Comparison of ENCODE assay signal across 8 mouse cellular contexts in genomic region chr16:10540763-10541597, GRCm38 (mm10). TPM values are rescaled to one million over a fixed set of nuclear protein-coding genes. Genes with fewer than 3 reads are reported as not detected.
A peak's percentile ranks its signal among the peaks of the same experiment; 100 is the strongest.
DNase-seq lines count a peak whose midpoint lies in the region; ATAC-seq and TF ChIP-seq lines count a peak whose summit lies in the region.

No protein-coding gene starts in this region.

- no peaks in the 10 kb centered on the region for H3K36me3 ChIP-seq in spleen, adult 2 months (ENCODE audit: control insufficient read depth, insufficient read depth, low read length)
- no peaks in the 10 kb centered on the region; the same call in 1 of the 2 replicates for H3K36me3 ChIP-seq in limb, embryonic 15.5 days
- no peaks in the 10 kb centered on the region for H3K36me3 ChIP-seq in stomach, postnatal 0 days (ENCODE audit: control insufficient read depth, insufficient read depth, low read length)

- H3K9me3 ChIP-seq in limb, embryonic 15.5 days: no peaks in the 10 kb centered on the region
- H3K9me3 ChIP-seq in stomach, postnatal 0 days (ENCODE audit: control insufficient read depth, low read length): no peaks in the 10 kb centered on the region

- H3K4me1 ChIP-seq in spleen, adult 2 months (ENCODE audit: control insufficient read depth, insufficient read depth, insufficient read length): peaks cover 11% of the 10 kb centered on the region; the same call in 1 of the 2 replicates
- H3K4me1 ChIP-seq in limb, embryonic 15.5 days: peaks cover 44% of the 10 kb centered on the region
- H3K4me1 ChIP-seq in stomach, postnatal 0 days (replicated peaks; ENCODE audit: control insufficient read depth, insufficient read depth): peaks cover 12% of the 10 kb centered on the region

- TF ChIP-seq EP300 in stomach, postnatal 0 days (optimal IDR thresholded peaks at IDR 0.05): no peak

- DNase-seq in cerebellum, adult 9-11 months: peak; percentile 66
- no peak for DNase-seq in cerebellum, postnatal 14 days
- no peak for DNase-seq in spleen, adult 2 months (ENCODE audit: low read depth in 1 of 2, low spot score in 2 of 2)
- DNase-seq in spleen, adult 18-20 months: no peak
- DNase-seq in stomach, postnatal 0 days (ENCODE audit: low spot score): peak; percentile 26
- DNase-seq in T-cell, adult 2 months (ENCODE audit: low spot score): no peak
- DNase-seq in spleen, adult 12 weeks (ENCODE audit: low spot score): no peak

- 67% methylated on average over 16 of the region's 16 CpGs for WGBS in spleen, adult 2 months
- WGBS in limb, embryonic 15.5 days: 65% methylated on average over 16 of the region's 16 CpGs
- 49% methylated on average over 16 of the region's 16 CpGs for WGBS in stomach, postnatal 0 days

- H3K4me2 ChIP-seq in limb, embryonic 15.5 days: peak overlapping the region; percentile 91
- H3K4me2 ChIP-seq in stomach, postnatal 0 days (replicated peaks; ENCODE audit: low read depth): peak overlapping the region; percentile 99

- TF ChIP-seq POLR2A in spleen, adult 2 months (IDR thresholded peaks at IDR 0.05; ENCODE audit: low read depth, low read length): no peak

- H3K27me3 ChIP-seq in spleen, adult 2 months (ENCODE audit: control insufficient read depth, insufficient read depth, low read length): no peaks in the 10 kb centered on the region
- no peaks in the 10 kb centered on the region for H3K27me3 ChIP-seq in limb, embryonic 15.5 days
- no peaks in the 10 kb centered on the region for H3K27me3 ChIP-seq in stomach, postnatal 0 days (ENCODE audit: control insufficient read depth, insufficient read depth, low read length)

- H3K27ac ChIP-seq in spleen, adult 2 months (ENCODE audit: insufficient read depth, low read length): no peak overlapping the region
- no peak overlapping the region for H3K27ac ChIP-seq in limb, embryonic 15.5 days
- H3K27ac ChIP-seq in stomach, postnatal 0 days (replicated peaks): peak overlapping the region; percentile 86; the same call in 1 of the 2 replicates

- no peak for ATAC-seq in limb, embryonic 15.5 days (ENCODE audit: insufficient number of reproducible peaks, low FRiP score, low TSS enrichment, low read depth)
- ATAC-seq in stomach, postnatal 0 days (ENCODE audit: low FRiP score, low TSS enrichment): no peak

- no peak for TF ChIP-seq CTCF in spleen, adult 2 months (IDR thresholded peaks at IDR 0.05; ENCODE audit: extremely low read depth, insufficient read depth, insufficient read length, insufficient replicate concordance)
- no peak; the same call in 1 of the 2 replicates for TF ChIP-seq CTCF in stomach, postnatal 0 days (IDR thresholded peaks at IDR 0.05; ENCODE audit: low read depth)

- H3K9ac ChIP-seq in limb, embryonic 15.5 days: peak overlapping the region; percentile 21; the same call in 1 of the 2 replicates
- H3K9ac ChIP-seq in stomach, postnatal 0 days (ENCODE audit: low read length): peak overlapping the region; percentile 88

- H3K4me3 ChIP-seq in spleen, adult 2 months (ENCODE audit: extremely low read depth, insufficient read depth, insufficient read length): peak overlapping the region; percentile 73
- H3K4me3 ChIP-seq in limb, embryonic 15.5 days: peak overlapping the region; percentile 92
- H3K4me3 ChIP-seq in stomach, postnatal 0 days (ENCODE audit: low read depth, low read length): peak overlapping the region; percentile 94

RNA-seq across cellular contexts. Expression of gene Dexi, which starts 1.9 kb away (rescaled TPM):
- 40.8 and 55.1 TPM in 2 replicates for polyA plus RNA-seq in spleen, adult 2 months (2012; rRNA removed)
- polyA plus RNA-seq in limb, embryonic 15.5 days (2015; fragmentation: Nextera tagmentation; extraction: Ambion mirVana): 16.4 and 21.5 TPM in 2 replicates
- 23.5 and 24.3 TPM in 2 replicates for polyA plus RNA-seq in stomach, postnatal 0 days (2015; fragmentation: Nextera tagmentation; extraction: Ambion mirVana)

RNA-seq across cellular contexts. Expression of gene Clec16a, which starts 4.2 kb away (rescaled TPM):
- polyA plus RNA-seq in spleen, adult 2 months (2012; rRNA removed): 8.2 and 10.0 TPM in 2 replicates
- polyA plus RNA-seq in limb, embryonic 15.5 days (2015; fragmentation: Nextera tagmentation; extraction: Ambion mirVana): 34.3 and 39.5 TPM in 2 replicates
- 28.1 and 28.8 TPM in 2 replicates for polyA plus RNA-seq in stomach, postnatal 0 days (2015; fragmentation: Nextera tagmentation; extraction: Ambion mirVana)

Comparison
In these comparisons a context has a peak if more than half of its experiments do, and no peak if none do; other contexts are left out.
1. DNase-seq: peak in cerebellum, adult 9-11 months (single experiment) and stomach, postnatal 0 days (single experiment); none in cerebellum, postnatal 14 days (0 of 2), spleen, adult 2 months (0 of 2), spleen, adult 18-20 months (0 of 2), T-cell, adult 2 months (single experiment) and spleen, adult 12 weeks (single experiment).
2. Peak in every context shown above with its lines, with median percentiles within 50 percentile points of each other: H3K4me3 ChIP-seq.